Mouse (Mus musculus) neural tube, embryonic 15.5 days (tissue): ENCODE measurements around the gene Igsf10. TPM values are rescaled to one million over a fixed set of nuclear protein-coding genes. Genes with fewer than 3 reads are reported as not detected.
A peak's percentile ranks its signal among the peaks of the same experiment; 100 is the strongest.
"Not testable (repeated sequence)": the region's sequence is repeated elsewhere in the genome, so short reads cannot be mapped to it uniquely, and the experiment has no call there.

Experiments used
- ATAC-seq: fragments of 200-750 bp; cut with Nextera tagmentation; 2 replicates; pipeline ENCODE4 v1.8.0; 2017; ENCODE audit warnings: mild to moderate bottlenecking, moderate TSS enrichment, moderate library complexity; ENCODE audit not compliant: low FRiP score
- H3K27ac ChIP-seq: fragments of 300-500 bp; sonication (generic); replicated peaks from 2 replicates; pipeline ENCODE4 v1.5.1; 2015; ENCODE audit warnings: mild to moderate bottlenecking, inconsistent platforms
- H3K27me3 ChIP-seq: fragments of 300-500 bp; sonication (generic); replicated peaks from 2 replicates; pipeline ENCODE4 v1.6.1; 2015; ENCODE audit warnings: inconsistent platforms
- H3K36me3 ChIP-seq: fragments of 300-500 bp; sonication (generic); 2 replicates; pipeline ENCODE4 v1.6.1; 2015; ENCODE audit warnings: inconsistent platforms
- H3K4me1 ChIP-seq: fragments of 300-500 bp; sonication (generic); 2 replicates; pipeline ENCODE4 v1.6.1; 2015; ENCODE audit warnings: inconsistent platforms
- H3K4me2 ChIP-seq: fragments of 300-500 bp; sonication (generic); 2 replicates; pipeline ENCODE4 v1.6.1; 2015; ENCODE audit warnings: inconsistent platforms, mild to moderate bottlenecking, moderate library complexity
- H3K4me3 ChIP-seq: fragments of 300-500 bp; sonication (generic); replicated peaks from 2 replicates; pipeline ENCODE4 v1.5.1; 2015; ENCODE audit warnings: mild to moderate bottlenecking, inconsistent platforms
- H3K9ac ChIP-seq: fragments of 300-500 bp; sonication (generic); replicated peaks from 2 replicates; pipeline ENCODE4 v1.6.1; 2015; ENCODE audit warnings: mild to moderate bottlenecking, inconsistent platforms
- H3K9me3 ChIP-seq: fragments of 300-500 bp; sonication (generic); replicated peaks from 2 replicates; pipeline ENCODE4 v1.6.1; 2016; ENCODE audit warnings: inconsistent platforms
- WGBS: fragments of 180-500 bp; shearing (Covaris S2); methylation state at CpG from one replicate; pipeline ENCODE4 v1.1.7; 2015; ENCODE audit warnings: mixed read lengths; 5-methylcytosine and 5-hydroxymethylcytosine counted together
- polyA plus RNA-seq: library from polyadenylated mRNA; unstranded; fragments of >200 nt; fragmentation: Nextera tagmentation; extraction: Ambion mirVana; gene quantifications from 2 replicates; pipeline ENCODE4 v1.2.1, GENCODE M21; 2015

Gene Igsf10
- 3.0 and 4.3 TPM in 2 replicates for polyA plus RNA-seq

DNA sequence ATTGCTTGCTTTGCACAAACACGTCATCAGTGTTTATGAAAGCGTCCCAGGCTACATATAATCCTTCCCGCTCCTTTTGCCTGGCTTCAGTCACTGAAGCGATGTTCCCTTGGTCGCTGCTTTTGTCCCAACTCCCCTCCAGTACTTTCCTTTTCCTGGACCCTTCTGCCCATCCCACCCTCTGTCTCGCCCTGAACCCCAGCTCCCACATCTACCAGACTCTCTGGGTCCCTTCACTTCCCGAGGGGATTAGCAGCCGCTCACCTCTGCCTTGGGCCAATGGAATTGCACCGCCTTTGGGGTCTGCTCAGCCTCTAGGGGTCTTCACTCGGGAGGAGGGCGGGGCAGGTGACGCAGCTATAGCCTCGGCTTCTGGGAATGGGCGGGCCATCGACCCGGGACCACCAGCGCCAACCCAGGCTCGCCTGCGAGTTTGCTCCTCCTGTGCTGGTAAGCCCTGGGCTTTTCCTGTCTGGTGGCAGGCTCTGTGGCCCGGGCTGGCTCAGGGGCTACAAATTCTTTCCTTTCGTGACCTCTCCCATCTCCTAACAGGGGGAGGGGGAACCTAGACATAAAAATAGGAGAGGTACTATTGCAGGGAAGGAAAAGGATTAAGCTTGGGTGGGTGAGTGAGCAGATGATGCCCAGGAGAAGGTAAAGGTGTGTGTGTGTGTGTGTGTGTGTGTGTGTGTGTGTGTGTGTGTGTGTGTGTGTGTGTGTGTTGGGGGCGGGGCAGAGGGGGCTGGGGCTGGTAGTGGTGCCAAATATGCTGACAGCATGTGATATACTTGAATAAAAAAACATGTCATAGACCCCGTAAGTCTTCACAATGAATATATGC lies at the start of gene Igsf10:
Gene Igsf10 (minus strand): TSS at position 330 of the 841 bp plus-strand sequence.
- peak; percentile 94 for ATAC-seq
- no peaks in the 10 kb centered on the region for H3K36me3 ChIP-seq
- peak within 1 kb of the TSS; percentile 73 for H3K4me3 ChIP-seq
- peak within 1 kb of the TSS; percentile 68 for H3K9ac ChIP-seq
- peak within 1 kb of the TSS; percentile 72 for H3K4me2 ChIP-seq
- no peaks in the 10 kb centered on the region for H3K27me3 ChIP-seq
- H3K4me1 ChIP-seq = peaks cover 7% of the 10 kb centered on the region
- H3K9me3 ChIP-seq = no peaks in the 10 kb centered on the region
- H3K27ac ChIP-seq = peak within 1 kb of the TSS; percentile 73
- 2% methylated on average over 22 of the region's 23 CpGs for WGBS

DNA sequence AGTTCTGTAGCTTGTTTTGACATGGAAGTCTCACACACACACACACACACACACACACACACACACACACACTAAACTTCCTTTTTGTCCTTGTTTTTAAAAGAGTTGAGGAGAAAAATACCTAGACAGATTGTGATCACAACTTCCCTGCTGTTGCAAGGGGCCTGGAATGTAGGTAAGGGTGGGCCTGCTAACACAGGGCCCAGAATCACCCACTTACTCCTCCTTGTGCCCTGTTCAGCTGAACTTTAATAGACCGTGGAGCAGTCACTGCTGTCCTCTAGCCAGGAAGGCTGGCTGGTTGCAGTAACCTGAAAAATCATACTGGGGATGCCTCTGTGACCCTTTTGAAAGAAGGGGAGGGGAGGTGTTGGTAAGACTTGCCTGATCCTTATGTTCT lies 41.4 kb upstream of the Igsf10 start:
- Histone ChIP-seq H3K27me3 (no peaks in the 10 kb centered on the region), H3K9me3 (no peaks in the 10 kb centered on the region), H3K27ac (no peak overlapping the region), H3K9ac (no peak overlapping the region), H3K4me3 (no peak overlapping the region), H3K4me1 (no peaks in the 10 kb centered on the region), H3K36me3 (no peaks in the 10 kb centered on the region), H3K4me2 (no peak overlapping the region)
- 76% methylated on average over 1 of the region's 1 CpGs for WGBS
- no peak for ATAC-seq

DNA sequence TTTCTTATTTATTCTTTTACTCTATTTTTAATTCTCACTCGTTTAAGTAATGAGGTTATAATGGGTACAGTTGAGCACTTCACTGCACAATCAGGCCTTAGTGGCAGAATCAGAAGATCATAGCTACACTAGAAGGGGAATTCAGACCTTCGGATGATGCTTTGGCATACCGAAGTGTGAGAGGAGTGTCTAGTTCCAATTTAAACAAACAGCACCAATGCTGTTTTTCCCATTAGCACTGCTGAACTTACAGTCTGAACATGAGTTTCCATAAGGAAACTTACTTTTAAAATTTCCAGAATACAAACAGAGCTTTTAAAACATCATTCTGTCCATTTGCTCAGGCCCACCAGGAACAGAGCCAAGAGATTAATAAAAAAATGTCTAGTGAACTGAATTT lies 40.8 kb upstream of the Igsf10 start:
- Histone ChIP-seq H3K36me3 (no peaks in the 10 kb centered on the region), H3K4me1 (no peaks in the 10 kb centered on the region), H3K9ac (no peak overlapping the region), H3K9me3 (no peaks in the 10 kb centered on the region), H3K27ac (no peak overlapping the region), H3K4me2 (no peak overlapping the region), H3K4me3 (no peak overlapping the region), H3K27me3 (no peaks in the 10 kb centered on the region)
- no peak for ATAC-seq
- WGBS = 88% methylated on average over 3 of the region's 3 CpGs

DNA sequence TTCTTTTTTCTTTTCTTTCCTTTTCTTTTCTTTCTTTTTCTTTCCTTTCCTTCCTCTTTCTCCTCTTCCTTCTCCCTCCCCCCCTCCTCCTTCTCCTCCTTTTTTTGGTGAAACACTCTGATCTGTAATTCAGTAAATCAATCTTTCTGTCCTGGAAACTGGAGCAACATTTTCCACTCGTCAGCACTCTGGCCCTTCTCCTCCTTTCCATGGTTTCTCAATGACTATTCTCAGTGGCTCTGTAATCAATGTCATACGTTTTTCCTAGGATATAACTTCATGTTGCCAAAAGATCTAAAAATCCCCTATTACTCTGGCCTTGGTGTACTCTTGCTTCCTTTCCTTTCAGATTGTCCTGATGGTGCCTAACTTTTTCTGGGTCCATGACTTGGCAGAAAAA lies 40.1 kb upstream of the Igsf10 start:
- no peaks in the 10 kb centered on the region for H3K9me3 ChIP-seq
- no peaks in the 10 kb centered on the region for H3K4me1 ChIP-seq
- 67% methylated on average over 2 of the region's 2 CpGs for WGBS
- H3K36me3 ChIP-seq = no peaks in the 10 kb centered on the region
- H3K27me3 ChIP-seq = no peaks in the 10 kb centered on the region
- H3K4me2 ChIP-seq = no peak overlapping the region
- H3K27ac ChIP-seq = no peak overlapping the region
- H3K4me3 ChIP-seq = no peak overlapping the region
- ATAC-seq = no peak
- no peak overlapping the region for H3K9ac ChIP-seq

DNA sequence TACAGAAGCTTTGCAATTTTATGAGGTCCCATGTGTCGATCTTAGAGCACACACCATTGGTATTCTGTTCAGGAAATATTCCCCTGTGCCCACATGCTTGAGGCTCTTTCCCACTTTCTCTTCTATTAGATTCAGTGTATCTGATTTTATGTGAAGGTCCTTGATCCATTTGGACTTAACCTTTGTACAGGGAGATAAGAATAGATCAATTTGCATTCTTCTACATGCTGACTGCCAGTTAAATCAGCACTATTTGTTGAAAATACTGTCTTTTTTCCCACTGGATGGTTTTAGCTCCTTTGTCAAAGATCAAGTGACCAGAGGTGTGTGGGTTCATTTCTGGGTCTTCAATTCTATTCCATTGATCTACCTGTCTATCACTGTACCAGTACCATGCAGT lies 34.6 kb upstream of the Igsf10 start:
- WGBS = 97% methylated on average over 1 of the region's 1 CpGs
- H3K9ac ChIP-seq = not testable (repeated sequence)

DNA sequence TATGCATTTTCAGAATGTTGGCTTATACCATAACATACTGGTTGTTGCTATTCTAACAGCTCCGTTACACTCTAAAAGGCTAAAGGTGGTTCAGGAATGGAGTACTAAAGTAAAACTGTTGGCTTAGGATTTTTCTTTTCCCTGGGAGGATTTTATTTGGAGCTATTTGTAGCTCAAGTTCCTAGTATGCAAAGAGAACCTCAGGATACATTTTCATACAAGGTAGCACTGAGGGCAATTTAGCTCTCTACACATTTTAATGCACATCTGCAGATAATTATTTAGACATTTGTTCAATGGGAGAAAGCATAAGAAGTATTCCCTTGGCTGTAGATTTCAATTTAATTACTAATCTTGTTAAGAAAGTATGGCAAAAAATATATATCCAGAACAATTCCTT lies 17.7 kb upstream of the Igsf10 start:
- 85% methylated on average over 1 of the region's 1 CpGs for WGBS

More for the DNA sequence above, 34.6 kb upstream of the Igsf10 start:
- H3K4me3 ChIP-seq, H3K36me3 ChIP-seq, H3K4me1 ChIP-seq, ATAC-seq, H3K27me3 ChIP-seq, H3K9me3 ChIP-seq, H3K27ac ChIP-seq, H3K4me2 ChIP-seq: not testable (repeated sequence)

DNA sequence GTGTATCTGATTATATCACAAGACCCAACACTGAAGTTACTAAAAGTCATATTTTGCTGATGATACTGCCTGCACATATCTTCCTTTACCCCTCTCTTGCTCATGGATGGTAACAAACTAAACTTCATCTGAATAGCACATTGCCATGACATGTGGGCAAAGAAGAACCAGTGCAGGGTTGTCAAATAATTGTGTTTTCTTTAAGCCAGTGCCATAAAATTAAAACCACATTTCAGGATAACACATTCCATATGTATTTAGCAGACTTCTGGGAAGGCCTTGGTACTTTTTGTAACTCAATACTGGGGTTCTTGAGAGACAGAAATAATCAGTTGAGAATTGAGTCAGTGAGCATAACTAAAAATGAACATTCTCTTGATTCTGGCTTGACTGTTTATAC lies 15.9 kb upstream of the Igsf10 start:
- no peak for ATAC-seq
- no peaks in the 10 kb centered on the region for H3K36me3 ChIP-seq
- no peaks in the 10 kb centered on the region for H3K9me3 ChIP-seq
- H3K9ac ChIP-seq = no peak overlapping the region
- no peaks in the 10 kb centered on the region for H3K4me1 ChIP-seq
- no peak overlapping the region for H3K27ac ChIP-seq
- no peaks in the 10 kb centered on the region for H3K27me3 ChIP-seq
- H3K4me3 ChIP-seq = no peak overlapping the region
- H3K4me2 ChIP-seq = no peak overlapping the region

More for the DNA sequence above, 17.7 kb upstream of the Igsf10 start:
- Histone ChIP-seq H3K9ac (no peak overlapping the region), H3K27me3 (no peaks in the 10 kb centered on the region), H3K4me3 (no peak overlapping the region), H3K9me3 (no peaks in the 10 kb centered on the region), H3K4me1 (no peaks in the 10 kb centered on the region), H3K36me3 (no peaks in the 10 kb centered on the region), H3K27ac (no peak overlapping the region), H3K4me2 (no peak overlapping the region)
- ATAC-seq = no peak

DNA sequence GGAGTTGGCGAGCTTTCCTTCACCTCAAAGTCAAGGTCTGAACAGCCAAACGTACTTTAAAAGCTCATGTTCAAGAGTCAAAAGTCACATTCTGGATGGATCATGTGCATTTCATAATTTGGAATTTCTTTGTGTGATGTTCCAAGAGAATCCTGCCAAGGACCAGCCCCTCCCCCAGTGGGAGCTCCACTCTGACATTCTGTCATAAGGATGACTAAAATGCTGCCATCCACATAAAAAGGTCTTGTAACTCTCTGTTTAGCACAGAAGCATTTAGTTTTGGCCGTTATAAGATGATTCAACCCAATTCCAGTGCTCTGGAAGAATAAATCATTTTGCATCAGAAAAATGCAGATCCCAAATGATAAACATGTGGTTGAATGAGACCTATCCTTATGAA lies 10.0 kb upstream of the Igsf10 start:
- Histone ChIP-seq H3K9me3 (no peaks in the 10 kb centered on the region), H3K27ac (no peak overlapping the region), H3K4me1 (no peaks in the 10 kb centered on the region), H3K27me3 (no peaks in the 10 kb centered on the region), H3K4me2 (no peak overlapping the region), H3K4me3 (no peak overlapping the region), H3K9ac (no peak overlapping the region), H3K36me3 (no peaks in the 10 kb centered on the region)
- WGBS = 93% methylated on average over 3 of the region's 3 CpGs
- no peak for ATAC-seq

DNA sequence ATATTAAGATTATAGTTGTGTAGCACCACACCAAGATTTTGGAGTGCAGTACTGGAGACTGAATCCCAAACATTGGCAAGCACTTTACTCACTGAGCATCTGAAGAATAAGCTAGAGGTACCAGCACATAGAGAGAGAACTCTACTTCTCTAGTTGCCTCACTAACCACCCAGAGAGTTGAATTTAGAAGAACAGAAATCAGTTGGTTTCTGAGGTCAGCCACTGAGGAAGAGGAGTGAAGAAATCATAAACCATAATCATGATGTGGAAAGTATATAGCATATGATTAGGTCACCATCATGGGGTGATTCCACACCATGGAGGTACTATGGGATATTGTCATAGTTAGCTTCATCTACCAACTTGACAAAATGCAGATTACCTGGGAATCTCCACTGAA lies 7.6 kb upstream of the Igsf10 start:
- H3K4me3 ChIP-seq = no peak overlapping the region
- H3K27me3 ChIP-seq = no peaks in the 10 kb centered on the region
- H3K4me2 ChIP-seq = no peak overlapping the region
- ATAC-seq = no peak
- no peaks in the 10 kb centered on the region for H3K36me3 ChIP-seq
- H3K4me1 ChIP-seq = no peaks in the 10 kb centered on the region
- no peak overlapping the region for H3K27ac ChIP-seq
- H3K9ac ChIP-seq = no peak overlapping the region
- H3K9me3 ChIP-seq = no peaks in the 10 kb centered on the region

DNA sequence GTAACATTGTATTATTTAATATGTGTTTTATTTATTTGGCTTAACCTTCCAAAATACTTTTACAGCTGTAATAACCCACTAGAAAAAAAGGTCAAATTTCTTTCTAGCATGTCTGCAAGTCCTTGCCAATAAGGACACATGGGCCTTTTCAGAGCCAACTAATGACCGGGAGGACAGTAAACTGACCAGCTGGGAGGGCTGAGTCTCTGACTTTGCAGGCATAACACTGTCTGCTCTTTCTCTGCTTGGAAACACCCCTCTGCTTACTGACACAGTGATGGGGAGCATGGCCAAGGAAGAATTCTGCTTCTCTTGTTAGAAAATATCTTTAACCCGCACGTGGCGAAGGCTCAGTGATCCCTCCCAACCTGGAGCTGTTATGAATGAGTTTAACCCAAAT lies 1.2 kb downstream of the Igsf10 start:
- no peak for ATAC-seq
- Histone ChIP-seq H3K27me3 (no peaks in the 10 kb centered on the region), H3K4me1 (peaks cover 7% of the 10 kb centered on the region), H3K36me3 (no peaks in the 10 kb centered on the region), H3K9ac (no peak overlapping the region), H3K4me2 (peak overlapping the region; percentile 72), H3K27ac (no peak overlapping the region), H3K4me3 (peak overlapping the region; percentile 73), H3K9me3 (no peaks in the 10 kb centered on the region)
- 68% methylated on average over 4 of the region's 4 CpGs for WGBS

DNA sequence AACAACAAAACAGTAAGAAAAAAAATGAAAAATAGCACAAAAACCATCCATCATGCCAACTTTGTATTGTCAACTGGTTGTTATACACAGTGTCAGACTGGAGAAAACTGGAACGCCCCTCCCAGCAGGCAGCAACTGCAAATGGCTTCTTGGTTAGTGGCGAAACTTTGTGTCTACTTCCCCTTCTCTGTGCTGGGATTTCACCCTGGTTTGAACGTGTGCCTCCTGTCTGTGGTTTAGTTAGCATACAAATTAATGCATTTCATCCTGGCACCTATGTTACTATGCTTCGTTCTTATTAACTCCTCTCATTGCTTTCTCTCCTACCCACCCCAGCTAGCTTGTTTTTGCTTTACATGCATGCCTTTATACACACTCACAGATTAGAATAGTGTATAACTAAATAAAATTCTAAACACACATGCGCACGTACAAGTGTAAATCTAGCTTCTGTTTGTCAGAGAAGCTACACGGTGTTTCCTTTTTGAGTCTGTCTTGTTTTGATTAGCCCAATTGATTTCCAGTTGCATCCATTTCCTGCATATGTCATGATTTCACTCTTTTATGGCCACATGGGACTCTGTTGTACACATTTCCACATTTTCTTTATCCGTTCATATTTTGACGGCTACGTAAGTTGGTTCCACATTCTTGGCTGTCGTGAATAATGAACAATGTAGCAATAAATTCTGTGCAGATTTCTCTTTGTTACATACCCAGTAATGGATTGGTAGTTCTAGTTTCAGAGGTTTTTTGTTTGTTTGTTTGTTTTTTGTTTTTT lies 2.4 kb downstream of the Igsf10 start:
- Histone ChIP-seq H3K4me1 (peaks cover 7% of the 10 kb centered on the region), H3K9me3 (no peaks in the 10 kb centered on the region), H3K27ac (no peak overlapping the region), H3K4me3 (no peak overlapping the region), H3K9ac (no peak overlapping the region), H3K4me2 (peak overlapping the region; percentile 9; the same call in 1 of the 2 replicates), H3K27me3 (no peaks in the 10 kb centered on the region), H3K36me3 (no peaks in the 10 kb centered on the region)
- no peak for ATAC-seq
- WGBS = 73% methylated on average over 11 of the region's 11 CpGs

DNA sequence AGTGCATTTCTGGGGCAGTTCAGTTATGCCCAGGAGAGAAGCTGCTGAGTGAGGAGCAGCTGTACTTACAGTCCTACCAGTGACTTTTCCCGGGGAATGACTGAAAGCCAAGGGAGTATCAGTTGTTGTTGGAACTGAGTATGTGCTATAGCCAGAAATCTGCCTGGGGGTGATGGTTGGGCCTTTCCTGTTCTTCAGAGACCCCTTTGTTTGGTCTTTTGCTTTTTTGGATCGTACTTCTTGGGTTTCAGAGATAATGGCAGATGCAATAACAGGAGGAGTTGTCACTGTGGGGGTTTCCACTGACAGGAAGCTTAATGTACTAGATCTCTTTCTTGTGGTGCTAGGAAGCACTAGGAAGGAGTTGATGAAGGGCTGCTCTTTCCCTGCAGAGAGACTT lies 15.7 kb downstream of the Igsf10 start:
- H3K4me2 ChIP-seq = no peak overlapping the region
- H3K9ac ChIP-seq = no peak overlapping the region
- H3K4me3 ChIP-seq = no peak overlapping the region
- no peaks in the 10 kb centered on the region for H3K27me3 ChIP-seq
- no peaks in the 10 kb centered on the region for H3K9me3 ChIP-seq
- H3K27ac ChIP-seq = no peak overlapping the region
- no peaks in the 10 kb centered on the region for H3K4me1 ChIP-seq
- H3K36me3 ChIP-seq = peaks cover 23% of the 10 kb centered on the region
- no peak for ATAC-seq
- 90% methylated on average over 2 of the region's 2 CpGs for WGBS
